Mouse (Mus musculus): ENCODE results near the gene Zfp449.

- no peak for TF ChIP-seq CTCF (IDR thresholded peaks at IDR 0.05; ENCODE audit: insufficient read depth, low read length)
- no peak for TF ChIP-seq POLR2A (IDR thresholded peaks at IDR 0.05; ENCODE audit: borderline replicate concordance, extremely low read depth, low read depth, low read length)
Measured at GRCm38 (mm10) chrX:56332046-56332445, 14.2 kb upstream of the Zfp449 start.
